ENCODE assay signal across 21 mouse cellular contexts in genomic region chrX:130823943-130824342, GRCm38 (mm10).
DNase-seq lines count a peak whose midpoint lies in the region; ATAC-seq lines count a peak whose summit lies in the region.
"Had no signal": no experiment of that assay in that cellular context is flagged by ENCODE, and none has a peak within 500 bp of the region (broad histone marks: within the 10 kb centered on the region; RNA-seq: fewer than 3 reads in every experiment).

No protein-coding gene starts in this region.

- DNase-seq in A20 (ENCODE audit: low read depth, low spot score) = peak; percentile 3
- DNase-seq in midbrain, embryonic 11.5 days (ENCODE audit: low spot score, missing footprints) = no peak
- DNase-seq in layer of hippocampus, adult 9-10 months (ENCODE audit: low spot score) = no peak
- DNase-seq in natural killer cell, adult 2 months (ENCODE audit: low spot score in 2 of 2) = no peak
- DNase-seq: adrenal gland, adult 2 months; adrenal gland, postnatal 10 days; adrenal gland, postnatal 25 days; cerebellum, adult 11-12 months; cerebellum, adult 2 months; cerebellum, adult 9-10 months; cerebellum, postnatal 10 days; cerebellum, postnatal 25 days; forebrain, postnatal 0 days had no signal

- no peaks in the 10 kb centered on the region for H3K9me3 ChIP-seq in midbrain, embryonic 11.5 days (ENCODE audit: control insufficient read depth, low read length)
- H3K9me3 ChIP-seq: embryonic facial prominence, embryonic 10.5 days; embryonic facial prominence, embryonic 12.5 days; forebrain, embryonic 13.5 days; forebrain, embryonic 15.5 days; G1E had no signal

- H3K36me3 ChIP-seq in midbrain, embryonic 11.5 days (ENCODE audit: control insufficient read depth, insufficient read depth, low read length) = no peaks in the 10 kb centered on the region
- H3K36me3 ChIP-seq: embryonic facial prominence, embryonic 10.5 days; embryonic facial prominence, embryonic 12.5 days; forebrain, embryonic 15.5 days; G1E had no signal

- no peak overlapping the region for H3K27ac ChIP-seq in midbrain, embryonic 11.5 days (ENCODE audit: low read depth, low read length)
- H3K27ac ChIP-seq: embryonic facial prominence, embryonic 10.5 days; embryonic facial prominence, embryonic 12.5 days; forebrain, embryonic 13.5 days; forebrain, embryonic 15.5 days had no signal

- peak; percentile 76 for ATAC-seq in activated CD4-positive, CD25-positive, alpha-beta regulatory T cell, adult 4 months
- ATAC-seq in midbrain, embryonic 11.5 days (ENCODE audit: low FRiP score) = no peak
- ATAC-seq: forebrain, embryonic 13.5 days; forebrain, embryonic 15.5 days; forebrain, postnatal 0 days; Patski had no signal

- no peaks in the 10 kb centered on the region for H3K27me3 ChIP-seq in midbrain, embryonic 11.5 days (ENCODE audit: control insufficient read depth, insufficient read depth, low read length)
- H3K27me3 ChIP-seq: CH12.LX; embryonic facial prominence, embryonic 12.5 days; forebrain, embryonic 13.5 days; forebrain, embryonic 15.5 days had no signal

- no peaks in the 10 kb centered on the region for H3K4me1 ChIP-seq in midbrain, embryonic 11.5 days (ENCODE audit: control insufficient read depth, insufficient read depth, low read length)
- H3K4me1 ChIP-seq: embryonic facial prominence, embryonic 10.5 days; embryonic facial prominence, embryonic 12.5 days; forebrain, embryonic 15.5 days had no signal

- WGBS in midbrain, embryonic 11.5 days = 93% methylated on average over 2 of the region's 2 CpGs

- no peak overlapping the region for H3K4me3 ChIP-seq in midbrain, embryonic 11.5 days (ENCODE audit: low read depth, low read length)
- H3K4me3 ChIP-seq: embryonic facial prominence, embryonic 10.5 days; embryonic facial prominence, embryonic 12.5 days; forebrain, embryonic 13.5 days; forebrain, embryonic 15.5 days had no signal

- no peak overlapping the region for H3K4me2 ChIP-seq in midbrain, embryonic 11.5 days
- H3K4me2 ChIP-seq: embryonic facial prominence, embryonic 12.5 days; forebrain, embryonic 13.5 days; forebrain, embryonic 15.5 days had no signal

- no peak overlapping the region for H3K9ac ChIP-seq in midbrain, embryonic 11.5 days (ENCODE audit: low read length)
- H3K9ac ChIP-seq: embryonic facial prominence, embryonic 12.5 days; forebrain, embryonic 13.5 days; forebrain, embryonic 15.5 days; forebrain, postnatal 0 days had no signal
